Mouse (Mus musculus) cerebellum, adult 11-12 months (tissue): ENCODE results near the gene Zfp454.

Experiments
- DNase-seq: peaks from one replicate; pipeline ENCODE4 v3.0.0; 2022

Gene Zfp454

DNA sequence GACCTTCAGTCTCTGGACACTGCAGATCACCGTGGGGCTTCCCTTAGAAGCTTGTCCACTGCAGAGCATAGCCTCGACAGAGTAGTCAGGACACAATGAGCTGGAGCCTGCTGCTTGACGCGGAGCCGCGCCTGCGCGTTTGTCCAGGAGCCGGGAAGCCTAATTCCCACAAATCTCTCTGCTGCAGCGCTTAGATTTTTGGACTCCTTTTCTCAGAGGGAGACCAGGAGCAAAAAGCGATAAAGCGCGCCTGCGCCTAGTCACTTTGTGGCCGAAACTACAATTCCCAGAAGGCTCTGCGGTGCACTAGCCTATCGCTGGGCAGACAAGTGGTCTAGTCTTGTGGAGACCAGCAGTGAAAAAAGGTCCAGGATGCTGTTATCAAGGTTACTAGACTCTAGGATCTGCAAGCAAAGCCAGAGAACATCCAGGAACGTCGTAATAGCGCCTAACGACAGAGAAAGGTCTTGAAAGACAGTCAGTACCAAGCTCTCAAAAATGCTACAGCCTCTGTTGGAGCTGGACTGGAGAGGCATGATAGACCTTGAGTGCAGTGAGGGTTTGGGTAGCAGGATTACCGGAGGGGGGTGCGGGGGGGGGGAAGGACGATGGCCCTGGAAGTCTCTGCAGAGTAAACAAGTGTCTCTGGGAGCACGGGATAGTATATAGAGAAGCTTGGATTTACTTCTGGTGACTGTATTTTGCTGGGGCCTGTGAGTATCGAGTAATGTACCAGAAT lies at the start of gene Zfp454:
Zfp454 (minus strand) TSS at position 262 of the 739 bp plus-strand sequence.
- peak; percentile 96 for DNase-seq

DNA sequence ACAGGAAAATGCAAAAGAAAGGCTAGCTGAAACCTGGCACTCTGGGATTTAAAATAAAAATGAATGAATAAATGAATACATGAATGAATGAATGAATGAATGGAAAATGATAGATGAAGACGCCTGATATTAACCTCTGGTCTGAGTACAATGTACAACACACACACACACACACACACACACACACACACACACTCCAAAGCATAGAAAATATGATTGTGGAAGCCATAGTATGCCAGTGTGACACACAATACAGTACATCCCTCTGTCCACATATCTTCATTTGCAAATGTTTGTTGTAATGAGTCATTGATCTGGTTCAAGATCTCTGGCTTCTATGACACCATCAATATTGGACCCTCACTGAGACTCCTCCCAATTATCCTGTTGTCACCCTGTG lies 44.6 kb upstream of the Zfp454 start:
- no peak for DNase-seq

DNA sequence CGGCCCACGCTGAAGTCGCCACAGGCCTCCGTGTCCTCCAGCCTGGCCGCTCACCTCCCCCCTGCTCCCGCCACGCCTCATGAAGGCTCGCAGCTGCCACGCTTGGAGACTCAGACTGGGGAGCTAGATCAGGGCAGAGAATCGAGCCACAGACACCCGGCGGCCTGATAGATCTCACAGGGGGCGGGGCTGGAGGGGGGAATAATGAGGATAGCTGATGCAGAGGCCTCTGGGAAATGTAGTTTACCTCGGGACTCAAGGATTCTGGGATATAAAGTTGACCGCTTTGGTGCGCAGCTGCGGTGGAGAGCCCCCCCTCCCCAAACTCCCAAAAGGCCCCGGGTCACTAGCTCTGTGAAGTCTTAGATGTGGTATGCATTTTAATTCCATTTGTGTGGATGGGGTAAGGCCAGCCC lies 44.0 kb upstream of the Zfp454 start, which contains the start of gene Zfp354b:
Zfp354b (minus strand) TSS at position 183 of the 416 bp plus-strand sequence.
- peak; percentile 90 for DNase-seq

DNA sequence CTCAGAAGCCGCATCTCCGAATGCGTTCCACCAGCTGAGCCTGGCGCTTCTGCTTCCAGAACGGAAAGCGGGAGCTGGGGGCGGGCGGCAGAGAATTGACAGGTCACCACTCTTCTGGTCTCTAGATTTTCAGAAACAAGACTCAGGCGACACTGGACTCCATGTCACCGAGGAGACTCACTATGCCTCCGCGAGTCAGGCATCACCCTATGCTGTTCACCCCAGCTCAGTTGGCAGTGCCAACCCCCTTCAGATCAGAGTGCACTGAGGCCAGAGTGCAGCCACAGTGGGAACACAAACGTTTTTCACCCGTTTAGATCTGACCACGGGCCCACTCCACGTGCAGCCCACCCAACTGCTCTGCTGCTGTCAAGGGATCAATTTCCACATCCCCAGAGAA lies 43.6 kb upstream of the Zfp454 start:
- DNase-seq, result no peak

DNA sequence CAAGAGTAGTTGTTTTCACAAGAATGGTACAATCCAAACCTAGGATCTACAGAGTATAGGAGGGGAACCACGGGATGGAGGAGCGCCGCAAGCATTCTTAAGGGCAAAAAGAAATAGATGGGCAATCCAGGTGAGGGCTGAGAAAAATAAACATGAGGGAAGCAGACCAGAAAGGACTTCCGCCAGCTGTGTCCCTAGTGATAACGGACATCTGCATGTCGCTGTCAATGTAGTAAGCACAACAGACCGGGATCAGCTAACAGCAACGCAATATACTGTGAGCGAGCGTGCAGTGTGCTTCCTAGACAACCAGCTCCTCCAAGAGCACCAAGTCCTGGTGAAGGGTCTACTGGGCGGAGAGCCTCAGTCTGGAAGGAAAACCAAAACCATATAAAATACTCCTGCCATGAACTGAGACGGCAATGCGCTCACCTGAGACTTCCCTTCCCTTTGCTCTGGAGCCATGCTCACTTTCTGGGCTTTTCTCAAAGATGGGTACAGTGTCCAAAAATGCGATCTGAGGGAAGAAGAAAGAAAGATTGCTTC lies 43.1 kb upstream of the Zfp454 start:
- DNase-seq, result no peak

DNA sequence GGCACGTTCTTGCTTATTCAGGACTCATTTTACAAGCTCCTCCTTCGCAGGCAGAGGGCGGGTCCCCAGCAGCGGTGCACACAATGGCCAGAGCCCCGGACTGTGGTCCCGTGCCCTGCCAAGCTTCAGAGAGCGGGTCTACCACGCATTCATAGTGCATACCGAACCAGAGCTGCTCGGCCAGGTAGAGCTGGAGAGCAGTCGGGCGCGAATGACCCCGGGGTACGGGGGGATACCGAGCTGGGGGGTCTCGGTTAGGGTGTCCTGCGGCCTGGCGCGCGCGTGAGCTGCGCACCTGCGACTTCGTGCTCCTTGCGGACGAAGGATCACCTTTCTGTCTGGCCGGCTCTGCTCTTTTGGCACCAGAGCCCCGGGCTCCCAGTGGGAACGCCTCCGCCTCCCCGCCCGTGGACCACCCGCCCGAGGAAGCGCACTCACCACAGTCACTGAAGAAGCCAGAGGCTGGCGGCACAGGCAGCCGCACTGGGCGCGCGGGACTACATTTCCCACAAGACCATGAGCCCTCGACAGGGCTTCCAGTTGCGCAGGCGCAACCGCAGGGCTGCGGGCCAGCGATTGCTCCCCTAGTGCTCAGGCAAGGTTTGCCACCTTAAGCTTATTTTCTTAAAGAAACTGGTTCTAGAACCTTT lies 28.3 kb upstream of the Zfp454 start, which contains the start of gene Zfp2:
Zfp2 (minus strand) TSS at position 495 of the 650 bp plus-strand sequence.
- DNase-seq, result peak; percentile 93

DNA sequence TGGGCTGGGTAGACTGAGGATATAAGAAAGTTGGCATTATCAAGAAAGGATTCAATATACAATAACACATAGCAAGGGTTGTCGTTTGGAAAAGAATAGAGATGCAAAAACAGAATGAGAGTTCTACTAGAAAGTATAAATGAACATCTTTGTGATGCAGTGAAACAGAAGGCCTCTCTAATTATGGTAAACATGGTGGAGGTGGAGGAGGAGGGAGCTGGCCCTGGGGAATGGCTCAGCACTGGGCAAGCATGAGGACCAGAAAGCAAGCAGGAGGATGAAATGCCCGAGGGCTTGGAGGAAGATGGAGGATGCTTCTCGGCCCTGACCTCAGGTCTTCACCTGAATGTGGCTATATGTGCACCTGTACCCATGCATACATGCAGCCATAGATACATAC lies 27.0 kb upstream of the Zfp454 start:
- DNase-seq, result no peak

DNA sequence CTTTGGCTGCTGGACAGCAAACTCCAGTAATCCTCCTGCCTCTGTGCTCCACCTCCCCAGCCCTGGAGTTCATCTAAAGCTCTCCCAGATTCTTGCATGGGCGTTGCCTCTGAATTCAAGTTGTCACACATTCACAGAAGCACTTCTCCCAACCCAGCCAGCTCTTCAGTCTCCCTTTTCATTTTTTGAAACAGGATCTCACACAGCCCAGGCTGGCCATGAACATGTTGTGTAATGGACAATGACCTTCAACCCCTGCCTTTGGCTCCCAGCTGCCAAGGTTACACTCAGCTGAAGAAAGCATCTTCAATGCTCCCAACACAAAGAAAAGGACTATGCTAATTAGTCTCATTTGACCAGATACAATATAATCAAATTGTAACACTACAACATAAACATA lies 25.9 kb upstream of the Zfp454 start:
- no peak for DNase-seq

DNA sequence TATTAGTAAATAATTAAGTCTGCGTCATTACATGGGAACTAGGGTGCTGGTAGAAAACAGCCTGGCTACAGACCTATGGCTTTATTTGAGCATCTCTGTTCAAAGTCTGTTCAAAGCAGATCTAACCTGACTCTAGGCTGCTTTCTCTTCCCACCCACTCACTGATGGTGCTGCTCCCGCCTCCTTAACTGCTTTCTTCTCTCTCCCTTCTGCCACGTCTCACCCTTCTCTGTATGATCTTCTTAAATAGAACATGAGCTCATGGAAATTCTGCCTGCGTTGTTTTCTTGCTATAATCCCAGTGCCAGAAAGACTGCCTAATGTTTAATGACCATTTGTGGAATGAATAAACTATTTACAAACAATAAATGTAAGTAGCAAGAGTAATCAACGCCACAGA lies 20.7 kb upstream of the Zfp454 start:
- no peak for DNase-seq

DNA sequence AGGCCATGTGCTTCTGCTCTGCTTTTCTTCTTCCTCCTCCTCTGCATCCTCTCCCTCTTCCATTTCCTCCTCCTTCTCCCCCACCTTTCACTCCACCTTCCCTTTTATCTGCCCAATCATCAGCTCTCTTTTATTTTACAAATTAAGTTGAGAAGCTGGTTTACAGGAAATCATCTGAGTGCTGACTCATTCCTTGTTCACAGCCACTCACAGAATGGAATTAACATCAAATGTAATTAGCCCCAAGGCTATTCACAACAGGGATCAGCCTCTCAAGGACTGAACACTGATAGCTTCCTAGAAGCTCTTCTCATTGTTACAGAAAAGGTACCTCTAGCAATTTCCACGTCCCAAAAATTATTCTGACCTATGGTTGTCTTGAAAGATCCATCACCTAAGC lies 9.9 kb upstream of the Zfp454 start:
- DNase-seq, result no peak

DNA sequence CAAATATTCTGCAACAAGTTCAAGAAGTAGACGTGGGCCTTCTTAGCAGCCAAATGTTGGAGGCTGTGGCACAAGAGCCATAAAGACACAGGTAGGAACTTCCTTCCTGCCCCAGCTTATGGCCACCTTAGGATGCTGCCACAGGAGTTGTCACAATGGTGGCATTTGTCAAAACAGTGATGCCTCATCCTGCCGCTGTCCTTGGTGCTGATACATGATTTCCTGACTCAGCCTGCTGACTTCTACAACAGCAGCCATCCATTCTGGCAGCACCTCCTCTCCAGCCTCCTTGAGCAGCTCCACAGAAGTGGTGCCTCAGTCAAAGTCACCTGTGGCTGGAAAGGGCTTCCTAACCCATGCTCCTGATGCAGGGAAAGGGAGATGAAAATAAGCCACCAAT lies 5.0 kb upstream of the Zfp454 start:
- DNase-seq, result no peak

DNA sequence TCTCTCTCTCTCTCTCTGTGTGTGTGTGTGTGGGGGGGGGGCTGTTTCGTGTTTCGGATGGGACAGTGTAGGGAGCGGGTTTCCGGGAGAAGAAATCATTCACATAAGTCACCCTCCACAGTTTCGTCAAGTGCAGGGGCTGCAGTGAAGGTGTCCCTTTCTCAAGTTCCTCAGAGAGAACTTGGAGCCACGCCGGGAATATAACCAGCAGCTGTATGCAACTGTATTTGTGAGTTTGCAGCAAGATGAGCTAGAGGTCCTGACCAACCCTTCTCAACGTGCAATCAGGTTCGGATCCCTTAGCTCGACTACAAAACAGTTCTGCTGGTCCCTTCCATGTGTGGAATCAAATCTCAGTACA lies 538 bp downstream of the Zfp454 start:
- DNase-seq, result no peak

DNA sequence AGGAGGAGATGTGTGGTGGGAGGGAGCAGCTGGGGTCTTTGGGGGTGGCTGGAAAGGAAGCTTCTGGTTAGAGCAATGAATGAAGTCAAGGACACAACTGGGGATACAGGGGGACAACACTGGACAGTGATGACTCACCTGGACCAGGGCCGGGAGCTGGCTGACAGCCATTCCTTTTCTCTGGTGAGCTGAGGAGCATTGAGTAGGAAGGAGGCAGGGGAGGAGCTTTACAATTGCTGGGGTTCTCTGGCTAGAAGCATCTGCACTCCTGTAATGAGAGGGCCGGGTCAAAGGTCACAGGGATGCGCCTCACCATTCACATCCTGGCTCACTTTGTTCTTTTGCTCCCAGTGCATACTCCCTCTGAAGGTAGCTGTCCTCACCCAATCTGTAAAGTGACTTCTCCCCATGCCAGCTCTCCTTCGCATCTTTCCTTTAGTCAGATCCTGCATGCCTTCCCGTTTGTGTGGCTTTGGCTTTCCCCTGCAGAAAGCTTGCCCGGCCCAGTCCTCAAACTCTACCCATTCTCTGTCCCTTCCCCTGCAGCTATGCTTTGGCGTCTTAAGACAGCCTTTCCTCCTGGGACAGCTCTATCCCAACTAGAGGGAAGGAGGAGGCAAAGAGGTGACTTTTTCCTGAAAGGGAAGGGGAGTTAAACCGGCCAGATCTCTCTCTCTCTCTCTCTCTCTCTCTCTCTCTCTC lies 1.1 kb downstream of the Zfp454 start:
- peak; percentile 41 for DNase-seq

DNA sequence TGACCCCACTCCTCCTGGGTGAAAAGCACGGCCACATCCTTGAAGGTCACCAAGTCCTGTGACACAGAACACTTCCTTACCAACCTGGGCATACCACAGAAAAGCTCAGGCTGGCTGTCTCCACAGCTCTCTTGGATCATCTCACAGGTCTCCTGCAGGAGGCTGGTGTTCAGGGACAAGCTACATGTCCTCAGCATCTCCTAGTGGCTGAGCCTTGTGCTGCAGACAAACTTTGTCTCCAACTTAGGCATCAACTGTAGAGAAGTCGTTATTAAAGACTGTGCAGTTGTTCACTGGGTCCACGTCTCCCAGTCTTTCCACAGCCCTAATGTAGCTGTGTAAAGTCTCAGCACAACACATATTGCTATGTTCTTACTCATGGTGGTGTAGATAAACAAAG lies 3.7 kb downstream of the Zfp454 start:
- DNase-seq, result no peak

DNA sequence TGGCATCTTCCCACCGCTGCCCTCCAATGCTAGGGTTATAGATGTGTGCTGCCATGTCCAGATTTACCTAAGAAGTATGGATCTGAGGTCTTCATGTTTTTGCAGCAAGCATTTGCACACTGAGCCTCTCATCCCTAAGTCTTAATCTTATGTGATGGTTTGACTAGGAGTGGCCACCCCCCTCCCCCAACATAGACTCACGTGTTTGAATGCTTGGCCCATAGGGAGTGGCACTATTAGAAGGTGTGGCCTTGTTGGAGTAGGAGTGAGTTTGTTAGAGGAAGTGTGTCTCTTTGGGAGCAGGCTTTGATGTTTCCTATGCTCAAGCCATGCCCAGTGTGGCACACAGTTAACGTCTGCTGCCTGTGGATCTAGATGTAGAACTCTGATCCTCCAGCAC lies 8.8 kb downstream of the Zfp454 start:
- DNase-seq, result no peak

DNA sequence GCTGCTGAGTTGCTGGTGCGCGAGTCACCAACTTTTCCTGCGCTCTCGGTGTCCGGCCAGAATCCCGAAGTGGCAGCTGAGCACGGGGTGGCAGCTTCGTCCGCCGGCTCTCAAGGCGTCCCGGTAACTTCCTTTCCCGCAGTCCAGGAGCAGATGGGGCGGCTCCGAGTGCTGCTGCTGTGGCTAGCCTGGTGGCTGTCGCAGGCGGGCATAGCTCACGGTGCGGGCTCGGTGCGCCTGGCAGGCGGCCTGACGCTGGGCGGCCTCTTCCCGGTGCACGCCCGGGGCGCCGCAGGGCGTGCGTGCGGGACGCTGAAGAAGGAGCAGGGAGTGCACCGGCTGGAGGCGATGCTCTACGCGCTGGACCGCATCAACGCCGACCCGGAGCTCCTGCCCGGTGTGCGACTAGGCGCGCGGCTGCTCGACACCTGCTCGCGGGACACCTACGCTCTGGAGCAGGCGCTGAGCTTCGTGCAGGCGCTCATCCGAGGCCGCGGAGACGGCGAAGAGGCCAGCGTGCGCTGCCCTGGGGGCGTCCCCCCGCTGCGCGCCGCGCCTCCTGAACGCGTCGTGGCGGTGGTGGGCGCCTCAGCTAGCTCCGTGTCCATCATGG lies 36.4 kb downstream of the Zfp454 start:
- no peak for DNase-seq

DNA sequence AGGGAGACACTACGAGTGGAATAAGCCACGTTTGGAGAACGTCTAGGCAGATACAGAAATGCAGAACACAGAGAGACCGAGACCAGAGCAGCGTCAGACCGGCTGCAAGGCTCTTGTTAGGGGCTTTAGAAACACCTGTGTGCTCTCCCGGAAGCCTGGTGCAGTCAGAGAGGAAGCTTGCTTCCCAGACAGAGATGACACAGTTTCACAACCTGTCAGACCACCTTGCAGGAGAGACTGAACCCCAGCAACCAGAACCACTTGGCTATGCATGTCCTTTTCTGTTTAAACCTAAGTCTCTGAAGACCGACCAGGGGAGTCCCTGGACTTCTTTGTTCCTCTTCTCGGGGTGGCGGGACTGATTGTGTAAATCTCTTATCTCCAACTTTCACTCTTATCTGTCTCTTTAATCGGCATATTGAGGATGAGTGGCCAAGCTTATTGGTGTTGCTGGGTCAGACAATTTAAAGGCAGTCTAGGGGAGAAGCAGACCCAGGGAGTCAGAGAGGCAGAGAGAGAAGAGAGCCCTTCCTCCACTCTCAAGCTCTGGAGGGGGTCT lies 37.2 kb downstream of the Zfp454 start, which contains the start of gene Grm6:
Grm6 (plus strand) TSS at position 509 of the 559 bp plus-strand sequence.
- DNase-seq, result no peak

DNA sequence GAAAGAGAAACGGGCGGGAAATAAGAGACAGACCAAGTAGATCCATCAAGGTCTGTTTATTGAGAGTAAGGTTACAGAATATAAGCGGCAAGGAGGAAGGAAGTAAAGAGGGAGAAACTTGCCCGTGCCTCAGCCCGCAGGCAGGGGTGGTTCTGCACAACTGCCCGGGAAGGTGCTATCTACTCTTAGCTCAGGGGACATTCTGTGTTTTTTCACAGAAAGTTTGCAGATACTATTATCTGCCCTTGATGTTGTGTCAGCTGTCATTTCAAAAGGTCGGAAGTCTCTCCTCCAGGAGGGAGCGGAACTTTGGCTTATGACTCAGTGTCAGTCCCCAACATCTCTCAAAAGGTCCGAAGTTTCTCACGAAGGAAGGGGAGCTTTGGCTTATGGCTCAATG lies 38.1 kb downstream of the Zfp454 start:
- DNase-seq, result no peak

DNA sequence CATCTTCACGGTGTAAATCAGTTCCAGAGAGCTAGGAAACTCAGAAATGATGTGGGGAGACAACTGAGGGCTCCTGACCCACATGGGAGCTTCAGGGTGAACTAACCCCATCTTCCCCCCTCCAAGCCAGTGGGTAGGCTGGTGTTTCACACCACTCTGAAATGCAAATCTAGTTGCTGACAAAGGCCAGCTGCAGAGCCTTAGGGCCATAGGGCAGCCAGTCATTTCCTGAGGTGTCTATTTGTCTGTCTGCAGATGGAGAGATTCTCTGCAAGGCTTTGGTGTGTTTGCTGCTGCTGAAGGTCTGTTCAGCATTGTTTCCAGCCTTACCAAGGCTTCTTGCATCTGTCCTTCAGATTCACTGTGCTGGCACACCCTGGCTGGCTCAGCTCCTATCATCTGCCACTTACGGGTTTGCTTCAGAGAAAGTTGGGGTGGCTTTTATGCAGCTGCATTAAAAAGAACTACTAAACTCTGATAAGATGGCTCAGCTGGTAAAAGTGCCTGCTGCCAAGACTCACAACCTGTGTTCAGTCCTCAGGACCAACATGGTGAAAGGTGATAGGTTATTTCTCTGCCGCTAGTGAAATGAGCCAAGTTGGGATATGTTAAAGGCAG lies 38.8 kb downstream of the Zfp454 start:
- no peak for DNase-seq

DNA sequence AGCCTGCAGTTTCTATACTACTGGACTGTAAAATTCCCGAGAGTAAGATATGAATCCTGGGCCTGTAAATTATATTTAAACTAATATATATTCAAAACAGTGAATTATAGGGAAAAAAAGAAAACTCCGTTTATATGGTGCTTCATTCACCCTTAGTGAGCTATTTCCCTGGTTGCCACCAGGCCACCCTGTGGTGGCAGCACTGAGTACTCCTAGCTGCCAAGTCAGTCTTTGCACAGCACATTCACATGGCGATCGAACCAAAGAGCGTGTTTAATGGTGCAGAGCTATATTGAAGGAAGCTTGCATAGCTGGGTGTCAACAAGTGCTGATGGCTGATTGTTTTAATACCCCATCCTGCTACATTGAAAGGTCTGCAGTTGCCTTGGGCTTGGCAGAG lies 40.4 kb downstream of the Zfp454 start:
- no peak for DNase-seq

DNA sequence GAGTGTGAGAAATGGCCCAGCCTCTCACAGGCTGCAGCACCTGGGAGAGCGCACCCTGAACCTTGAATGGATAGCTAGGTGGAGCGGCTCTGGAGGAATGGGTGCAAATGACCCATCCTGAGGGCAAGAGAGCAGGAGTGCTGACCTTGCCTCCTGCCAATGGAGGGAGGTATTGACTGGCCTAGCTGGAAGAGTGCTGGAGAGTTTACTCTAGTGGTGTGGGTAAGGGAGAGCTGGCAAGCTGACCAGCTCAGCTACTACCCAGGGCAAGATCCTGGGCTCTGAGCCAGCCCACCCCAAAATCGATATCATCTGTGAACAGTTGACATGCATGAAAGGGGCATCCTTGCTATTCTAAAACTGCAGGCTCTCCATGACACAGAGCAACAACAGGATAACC lies 41.5 kb downstream of the Zfp454 start:
- no peak for DNase-seq

DNA sequence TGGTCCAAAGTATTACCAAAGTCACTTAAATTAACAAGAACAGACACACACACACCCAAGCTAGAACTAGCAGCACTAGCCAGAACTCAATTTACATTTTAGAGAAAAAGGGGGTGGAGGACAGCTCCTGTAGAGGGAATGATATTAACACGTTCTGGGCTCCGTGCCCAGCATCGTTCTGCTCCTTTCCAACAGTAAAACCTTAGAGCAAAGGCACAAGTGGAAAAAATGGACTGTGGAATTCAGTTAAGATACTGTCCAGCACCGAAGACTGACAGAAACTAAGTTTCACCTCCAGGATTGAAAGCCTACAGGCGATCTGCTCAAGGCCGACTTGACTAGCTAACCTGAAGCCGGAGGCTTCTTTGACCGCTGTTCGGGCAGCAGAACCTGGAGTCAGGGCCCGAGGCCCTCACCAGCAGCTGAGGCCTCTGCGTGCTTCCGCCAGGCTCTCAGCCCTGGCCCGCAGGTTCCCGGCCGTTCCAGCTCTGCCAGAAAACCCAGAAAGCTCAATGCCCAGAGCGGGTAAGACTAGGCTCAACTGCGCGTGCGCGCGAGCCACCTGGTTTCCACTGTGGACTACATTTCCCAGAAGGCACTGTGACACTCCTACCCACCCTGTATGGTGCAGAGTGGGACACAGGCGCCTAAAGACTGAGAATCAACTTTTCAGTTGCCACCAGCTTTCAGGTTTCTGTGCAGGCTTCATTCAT lies 46.3 kb downstream of the Zfp454 start, which contains the start of gene Zfp879:
Zfp879 (minus strand) TSS at position 530 of the 713 bp plus-strand sequence.
- DNase-seq, result peak; percentile 96
